In the genomic region with DNA sequence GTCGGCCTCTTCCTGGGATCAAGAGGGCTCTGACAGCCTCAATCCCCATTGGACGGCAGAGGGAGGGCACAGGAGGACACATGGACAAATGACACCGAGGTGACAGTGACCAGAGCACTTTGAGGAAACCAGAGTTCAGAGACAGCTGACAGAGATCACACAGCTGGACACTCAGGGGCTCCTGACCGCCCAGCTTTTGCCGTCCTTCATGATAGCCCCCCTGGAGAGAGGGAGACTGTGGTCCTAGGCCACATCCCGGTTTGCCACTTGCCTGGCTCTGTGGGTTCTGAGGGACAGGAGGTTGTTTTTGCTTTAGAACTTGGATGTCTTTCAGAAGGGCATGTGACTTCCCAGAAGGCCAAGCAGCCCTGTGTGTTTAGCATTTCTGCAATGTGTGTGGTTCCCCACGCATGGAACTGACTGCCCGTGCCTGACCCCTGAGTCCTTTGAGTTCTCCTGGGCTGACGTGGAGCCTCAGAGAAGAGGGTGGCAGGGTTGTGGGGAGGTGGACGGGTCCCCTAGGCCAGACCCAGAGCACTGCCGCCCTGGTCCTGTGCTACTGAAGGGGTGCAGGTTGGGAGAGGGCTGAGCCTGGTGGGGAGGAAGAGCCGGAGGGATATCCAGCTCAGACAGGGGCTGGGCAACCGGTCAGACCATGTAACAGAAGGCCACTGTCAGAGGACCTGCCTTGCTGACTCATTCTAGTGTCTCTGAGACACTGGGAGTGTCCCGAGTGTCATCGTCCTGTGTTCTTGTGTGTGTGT, we compare ENCODE assay signal across 8 mouse cellular contexts. TPM values are rescaled to one million over a fixed set of nuclear protein-coding genes. Genes with fewer than 3 reads are reported as not detected.
DNase-seq lines count a peak whose midpoint lies in the region; ATAC-seq lines count a peak whose summit lies in the region.

No protein-coding gene starts in this region.

- ATAC-seq in midbrain, embryonic 13.5 days: no peak
- ATAC-seq in embryonic facial prominence, embryonic 15.5 days (ENCODE audit: insufficient number of reproducible peaks, low FRiP score, low TSS enrichment, low read depth): no peak
- peak; percentile 11; the same call in 1 of the 2 replicates for ATAC-seq in neutrophil, adult 5-6 weeks (ENCODE audit: extremely low read depth, insufficient number of reproducible peaks, low FRiP score, poor library complexity, severe bottlenecking)

- H3K4me2 ChIP-seq in midbrain, embryonic 13.5 days (replicated peaks): no peak overlapping the region
- H3K4me2 ChIP-seq in embryonic facial prominence, embryonic 15.5 days (replicated peaks): no peak overlapping the region

- no peak overlapping the region for H3K4me3 ChIP-seq in midbrain, embryonic 10.5 days
- no peak overlapping the region for H3K4me3 ChIP-seq in midbrain, embryonic 13.5 days (replicated peaks)
- no peak overlapping the region for H3K4me3 ChIP-seq in embryonic facial prominence, embryonic 15.5 days (replicated peaks)

- H3K4me1 ChIP-seq in midbrain, embryonic 10.5 days: peaks cover 43% of the 10 kb centered on the region
- H3K4me1 ChIP-seq in midbrain, embryonic 13.5 days (replicated peaks): peaks cover 28% of the 10 kb centered on the region
- peaks cover 53% of the 10 kb centered on the region for H3K4me1 ChIP-seq in embryonic facial prominence, embryonic 15.5 days

- 0 out of 2 replicates have a peak overlapping the region, but pooled peaks have one; percentile 49 for H3K27ac ChIP-seq in midbrain, embryonic 10.5 days (replicated peaks)
- H3K27ac ChIP-seq in midbrain, embryonic 13.5 days: no peak overlapping the region
- peak overlapping the region; percentile 22; the same call in 1 of the 2 replicates for H3K27ac ChIP-seq in embryonic facial prominence, embryonic 15.5 days (replicated peaks)

- H3K27me3 ChIP-seq in midbrain, embryonic 10.5 days (ENCODE audit: low read depth, poor library complexity, severe bottlenecking): peaks cover 27% of the 10 kb centered on the region
- H3K27me3 ChIP-seq in midbrain, embryonic 13.5 days: peaks cover 11% of the 10 kb centered on the region
- H3K27me3 ChIP-seq in embryonic facial prominence, embryonic 15.5 days: no peaks in the 10 kb centered on the region

- DNase-seq in midbrain, embryonic 10.5 days (ENCODE audit: low spot score): no peak
- peak; percentile 55 for DNase-seq in kidney, postnatal 10 days
- no peak for DNase-seq in B cell, adult 2 months
- no peak for DNase-seq in frontal cortex, adult 2 months (ENCODE audit: extremely low spot score in 1 of 2, low spot score in 1 of 2)
- DNase-seq in layer of hippocampus, postnatal 25 days (ENCODE audit: extremely low spot score in 1 of 2, low spot score in 1 of 2): no peak

- no peak overlapping the region for H3K9ac ChIP-seq in midbrain, embryonic 13.5 days (replicated peaks)
- no peak overlapping the region for H3K9ac ChIP-seq in embryonic facial prominence, embryonic 15.5 days

- H3K36me3 ChIP-seq in midbrain, embryonic 10.5 days: no peaks in the 10 kb centered on the region
- H3K36me3 ChIP-seq in midbrain, embryonic 13.5 days: no peaks in the 10 kb centered on the region
- H3K36me3 ChIP-seq in embryonic facial prominence, embryonic 15.5 days: no peaks in the 10 kb centered on the region

- H3K9me3 ChIP-seq in midbrain, embryonic 10.5 days (replicated peaks): no peaks in the 10 kb centered on the region
- H3K9me3 ChIP-seq in midbrain, embryonic 13.5 days: no peaks in the 10 kb centered on the region
- H3K9me3 ChIP-seq in embryonic facial prominence, embryonic 15.5 days (replicated peaks): no peaks in the 10 kb centered on the region

- WGBS in midbrain, embryonic 10.5 days: 69% methylated on average over 15 of the region's 15 CpGs
- 71% methylated on average over 15 of the region's 15 CpGs for WGBS in midbrain, embryonic 13.5 days
- 59% methylated on average over 15 of the region's 15 CpGs for WGBS in embryonic facial prominence, embryonic 15.5 days

RNA-seq across cellular contexts. Expression of a gene that starts 5.4 kb away (rescaled TPM):
- polyA plus RNA-seq in midbrain, embryonic 10.5 days (2016; fragmentation: Nextera tagmentation; extraction: Ambion mirVana): 3.9 and 4.6 TPM in 2 replicates
- 2.3 and 2.4 TPM in 2 replicates for polyA plus RNA-seq in midbrain, embryonic 13.5 days (2015; fragmentation: Nextera tagmentation; extraction: Ambion mirVana)
- 9.0 and 9.3 TPM in 2 replicates for polyA plus RNA-seq in embryonic facial prominence, embryonic 15.5 days (2015; fragmentation: Nextera tagmentation; extraction: Ambion mirVana)
- 12.6 and 15.0 TPM in 2 replicates for total RNA-seq in neutrophil, adult 5-6 weeks (2017)
- polyA plus RNA-seq in frontal cortex, adult 2 months (2012; rRNA removed): 5.9 and 6.4 TPM in 2 replicates
- 10 to 100 TPM in 1 of 2 experiments, 1 to 10 TPM in 1; 6.5 to 14.3 TPM for total RNA-seq in layer of hippocampus, postnatal 25 days (2021)

RNA-seq across cellular contexts. Expression of a gene that starts 13.0 kb away (rescaled TPM):
- 35.6 and 37.0 TPM in 2 replicates for polyA plus RNA-seq in midbrain, embryonic 10.5 days (2016; fragmentation: Nextera tagmentation; extraction: Ambion mirVana)
- 25.1 and 29.3 TPM in 2 replicates for polyA plus RNA-seq in midbrain, embryonic 13.5 days (2015; fragmentation: Nextera tagmentation; extraction: Ambion mirVana)
- polyA plus RNA-seq in embryonic facial prominence, embryonic 15.5 days (2015; fragmentation: Nextera tagmentation; extraction: Ambion mirVana): 58.6 and 67.9 TPM in 2 replicates
- total RNA-seq in neutrophil, adult 5-6 weeks (2017): 5.8 and 7.0 TPM in 2 replicates
- 38.8 and 42.7 TPM in 2 replicates for polyA plus RNA-seq in frontal cortex, adult 2 months (2012; rRNA removed)
- 10 to 100 TPM; 61.5 to 70.3 TPM for total RNA-seq in layer of hippocampus, postnatal 25 days (2021)

RNA-seq across cellular contexts. Expression of a gene that starts 40.1 kb away (rescaled TPM):
- not detected in 2 replicates for polyA plus RNA-seq in midbrain, embryonic 10.5 days (2016; fragmentation: Nextera tagmentation; extraction: Ambion mirVana)
- 0.32 TPM in 1 of 2 replicates, not detected in the other for polyA plus RNA-seq in midbrain, embryonic 13.5 days (2015; fragmentation: Nextera tagmentation; extraction: Ambion mirVana)
- polyA plus RNA-seq in embryonic facial prominence, embryonic 15.5 days (2015; fragmentation: Nextera tagmentation; extraction: Ambion mirVana): not detected in 2 replicates
- not detected in 2 replicates for total RNA-seq in neutrophil, adult 5-6 weeks (2017)
- 0.40 TPM in 1 of 2 replicates, not detected in the other for polyA plus RNA-seq in frontal cortex, adult 2 months (2012; rRNA removed)
- total RNA-seq in layer of hippocampus, postnatal 25 days (2021): under 1 TPM in 1 of 2 experiments, not detected in 1; 0.22 TPM

RNA-seq across cellular contexts. Expression of a gene that starts 43.8 kb away (rescaled TPM):
- 5.5 and 6.2 TPM in 2 replicates for polyA plus RNA-seq in midbrain, embryonic 10.5 days (2016; fragmentation: Nextera tagmentation; extraction: Ambion mirVana)
- polyA plus RNA-seq in midbrain, embryonic 13.5 days (2015; fragmentation: Nextera tagmentation; extraction: Ambion mirVana): 6.8 and 9.5 TPM in 2 replicates
- 0.95 and 1.7 TPM in 2 replicates for polyA plus RNA-seq in embryonic facial prominence, embryonic 15.5 days (2015; fragmentation: Nextera tagmentation; extraction: Ambion mirVana)
- not detected in 2 replicates for total RNA-seq in neutrophil, adult 5-6 weeks (2017)
- polyA plus RNA-seq in frontal cortex, adult 2 months (2012; rRNA removed): 6.9 and 7.1 TPM in 2 replicates
- total RNA-seq in layer of hippocampus, postnatal 25 days (2021): 1 to 10 TPM; 7.1 to 9.1 TPM
